Mouse (Mus musculus) forebrain, embryonic 13.5 days (tissue): ENCODE data around the gene Pold3. TPM values are rescaled to one million over a fixed set of nuclear protein-coding genes. Genes with fewer than 3 reads are reported as not detected.

ENCODE experiments used
- ATAC-seq: fragments of 200-750 bp; cut with Nextera tagmentation; 2 replicates; pipeline ENCODE4 v1.8.0; 2017
- H3K27ac ChIP-seq: fragments of 300-500 bp; sonication (generic); 2 replicates; pipeline ENCODE4 v1.5.1; 2015; ENCODE audit warnings: inconsistent platforms, mild to moderate bottlenecking, moderate library complexity
- H3K27me3 ChIP-seq: fragments of 300-500 bp; sonication (generic); 2 replicates; pipeline ENCODE4 v1.6.1; 2015; ENCODE audit warnings: mild to moderate bottlenecking, inconsistent platforms
- H3K36me3 ChIP-seq: fragments of 300-500 bp; sonication (generic); 2 replicates; pipeline ENCODE4 v1.6.1; 2015; ENCODE audit warnings: mild to moderate bottlenecking, inconsistent platforms; ENCODE audit not compliant: poor library complexity, severe bottlenecking
- H3K4me1 ChIP-seq: fragments of 300-500 bp; sonication (generic); 2 replicates; pipeline ENCODE4 v1.6.1; 2015; ENCODE audit warnings: inconsistent platforms
- H3K4me2 ChIP-seq: fragments of 300-500 bp; sonication (generic); 2 replicates; pipeline ENCODE4 v1.6.1; 2015; ENCODE audit warnings: inconsistent platforms, mild to moderate bottlenecking, moderate library complexity
- H3K4me3 ChIP-seq: fragments of 300-500 bp; sonication (generic); 2 replicates; pipeline ENCODE4 v1.5.1; 2015; ENCODE audit warnings: mild to moderate bottlenecking, inconsistent platforms
- H3K9ac ChIP-seq: fragments of 300-500 bp; sonication (generic); 2 replicates; pipeline ENCODE4 v1.6.1; 2015; ENCODE audit warnings: mild to moderate bottlenecking, inconsistent platforms
- H3K9me3 ChIP-seq: fragments of 300-500 bp; sonication (generic); replicated peaks from 2 replicates; pipeline ENCODE4 v1.6.1; 2016; ENCODE audit warnings: inconsistent platforms
- WGBS: fragments of 180-500 bp; shearing (Covaris S2); methylation state at CpG from one replicate; pipeline ENCODE4 v1.1.7; 2015; 5-methylcytosine and 5-hydroxymethylcytosine counted together
- polyA plus RNA-seq: library from polyadenylated mRNA; unstranded; fragments of >200 nt; fragmentation: Nextera tagmentation; extraction: Ambion mirVana; gene quantifications from 2 replicates; pipeline ENCODE4 v1.2.1, GENCODE M21; 2015

Gene Pold3
- polyA plus RNA-seq, 1 experiment from 2014 or later: 71.4 TPM

DNA sequence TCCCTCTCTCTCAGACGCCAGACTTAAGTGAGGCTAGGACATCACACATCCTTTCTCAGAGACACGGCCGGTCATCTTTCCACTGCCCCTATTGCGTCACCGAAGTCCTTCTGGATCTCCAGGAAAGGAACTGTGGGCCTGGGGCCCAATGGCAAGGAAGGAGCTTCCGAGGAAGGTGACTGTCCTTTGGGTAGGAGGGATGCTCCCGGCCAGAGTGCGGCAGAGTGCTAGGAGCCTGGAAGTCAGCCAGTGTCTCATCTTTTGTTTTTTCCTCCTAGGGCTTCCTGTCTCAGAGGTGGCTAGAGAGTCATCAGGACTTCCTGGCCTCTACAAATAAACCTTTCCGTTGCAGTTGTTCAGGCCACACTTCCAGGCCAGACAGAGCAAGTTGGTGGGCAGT, 15.7 kb upstream of the Pold3 start:
- Histone ChIP-seq H3K9ac (no peak overlapping the region), H3K27me3 (no peaks in the 10 kb centered on the region)
- WGBS: 87% methylated on average over 9 of the region's 9 CpGs

DNA sequence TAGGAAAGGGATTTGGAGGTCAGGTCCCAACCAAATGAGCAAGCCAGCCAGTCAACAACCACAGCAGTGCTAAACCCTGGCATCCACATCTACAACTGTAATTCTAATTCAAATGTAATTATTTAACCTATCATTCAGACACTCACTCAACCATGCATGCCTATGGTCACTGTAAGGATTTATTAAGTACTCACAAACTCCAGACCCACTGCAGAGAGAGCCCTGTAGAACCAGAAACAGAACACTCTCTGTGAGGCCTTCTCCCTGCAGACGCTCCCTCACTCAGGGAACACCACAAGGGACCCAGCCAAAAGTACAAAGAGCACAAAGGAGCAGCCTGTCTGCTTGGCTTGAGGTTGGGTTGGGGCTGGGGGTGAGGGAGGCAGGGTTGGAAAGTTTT, 11.0 kb upstream of the Pold3 start:
- no peaks in the 10 kb centered on the region for H3K36me3 ChIP-seq
- H3K4me2 ChIP-seq: no peak overlapping the region
- no peak overlapping the region for H3K27ac ChIP-seq
- H3K9me3 ChIP-seq: no peaks in the 10 kb centered on the region
- ATAC-seq: no peak
- no peaks in the 10 kb centered on the region for H3K27me3 ChIP-seq
- H3K9ac ChIP-seq: no peak overlapping the region
- 63% methylated on average over 1 of the region's 1 CpGs for WGBS
- H3K4me3 ChIP-seq: no peak overlapping the region
- no peaks in the 10 kb centered on the region for H3K4me1 ChIP-seq

More for the DNA sequence above, 15.7 kb upstream of the Pold3 start:
- no peaks in the 10 kb centered on the region for H3K36me3 ChIP-seq
- no peaks in the 10 kb centered on the region for H3K4me1 ChIP-seq
- ATAC-seq: no peak
- no peak overlapping the region for H3K4me3 ChIP-seq
- H3K9me3 ChIP-seq: no peaks in the 10 kb centered on the region
- H3K4me2 ChIP-seq: no peak overlapping the region
- H3K27ac ChIP-seq: no peak overlapping the region

DNA sequence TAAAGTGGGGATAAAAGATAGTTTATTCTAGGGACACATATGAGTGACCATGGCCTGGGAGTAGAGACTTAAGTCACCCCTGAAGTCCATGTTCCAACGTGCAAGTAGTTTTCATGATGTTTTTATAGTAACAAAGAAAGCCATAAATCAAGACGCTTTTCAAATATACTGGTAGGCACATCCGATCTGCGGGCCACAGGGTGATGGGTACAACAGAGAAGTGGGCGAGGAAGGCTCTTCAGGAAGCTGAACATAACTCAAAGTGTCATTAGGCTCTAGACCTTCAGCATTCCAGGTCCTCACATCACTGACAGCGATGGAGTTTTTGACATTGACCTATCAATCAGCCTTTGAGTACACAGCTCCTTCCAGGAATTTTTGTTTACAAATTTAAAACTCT, 9.2 kb upstream of the Pold3 start:
- Histone ChIP-seq H3K27ac (no peak overlapping the region), H3K9me3 (no peaks in the 10 kb centered on the region), H3K4me1 (no peaks in the 10 kb centered on the region), H3K4me2 (no peak overlapping the region), H3K36me3 (no peaks in the 10 kb centered on the region), H3K9ac (no peak overlapping the region), H3K4me3 (no peak overlapping the region), H3K27me3 (no peaks in the 10 kb centered on the region)
- WGBS: 83% methylated on average over 6 of the region's 6 CpGs
- no peak for ATAC-seq

DNA sequence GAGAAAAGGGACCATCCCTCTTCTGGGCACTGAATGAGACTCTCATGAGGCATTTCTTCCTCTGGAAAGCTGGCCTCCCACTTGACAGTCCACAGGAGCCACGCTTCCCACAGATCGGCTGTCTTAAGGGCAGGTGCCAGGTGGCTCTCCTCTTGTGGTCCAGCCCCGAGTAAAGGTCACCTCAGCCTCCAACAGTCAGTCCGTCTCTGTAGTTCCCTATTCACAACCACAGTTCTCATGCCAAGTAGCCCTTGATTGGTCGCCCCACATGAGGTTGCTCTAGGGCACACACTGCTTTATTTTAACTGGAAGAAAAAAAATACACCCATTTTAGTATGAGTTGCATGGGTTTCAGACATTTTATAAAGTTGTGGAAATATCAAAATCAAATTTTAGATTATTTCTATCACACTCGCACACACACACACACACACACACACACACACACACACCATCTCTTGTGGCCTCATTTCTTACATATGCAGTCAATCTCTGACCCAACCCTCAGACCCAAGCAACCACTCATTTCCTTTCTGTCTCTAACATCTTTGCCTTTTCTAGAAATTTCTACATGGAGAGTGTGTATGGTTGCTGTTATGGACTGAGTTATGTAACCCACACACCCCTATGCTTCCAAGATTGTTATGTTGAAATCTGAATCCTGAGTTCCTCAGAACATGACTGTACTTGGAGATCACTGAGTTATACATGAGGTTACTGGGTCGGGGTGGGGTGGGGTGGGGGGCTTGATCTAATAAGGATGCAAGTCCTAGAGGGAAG, 7.1 kb upstream of the Pold3 start:
- no peak overlapping the region for H3K4me2 ChIP-seq
- no peak overlapping the region for H3K4me3 ChIP-seq
- no peaks in the 10 kb centered on the region for H3K27me3 ChIP-seq
- no peak overlapping the region for H3K27ac ChIP-seq
- no peaks in the 10 kb centered on the region for H3K36me3 ChIP-seq
- no peaks in the 10 kb centered on the region for H3K9me3 ChIP-seq
- no peak overlapping the region for H3K9ac ChIP-seq
- WGBS: 88% methylated on average over 7 of the region's 7 CpGs
- H3K4me1 ChIP-seq: no peaks in the 10 kb centered on the region
- ATAC-seq: no peak

DNA sequence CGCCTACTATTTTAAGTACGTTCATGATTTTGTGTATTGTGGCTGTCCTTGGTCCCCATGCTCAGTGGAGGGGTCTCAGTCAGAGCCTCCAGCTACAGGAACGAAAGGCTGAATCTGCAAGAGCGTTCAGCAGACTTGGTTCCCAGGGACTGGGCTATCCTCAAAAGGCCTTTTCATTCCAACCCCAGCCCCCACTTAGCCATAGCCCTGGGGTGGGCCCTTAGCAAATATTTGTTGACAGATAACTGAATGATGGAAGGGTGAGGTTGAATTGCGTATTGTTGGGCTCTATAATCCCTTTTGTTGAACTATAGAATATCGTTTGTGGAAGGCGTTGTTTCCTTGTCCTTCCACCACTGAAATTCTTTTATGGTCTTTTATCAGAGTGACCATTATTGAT, 5.1 kb upstream of the Pold3 start:
- H3K4me1 ChIP-seq: 0 out of 2 replicates have a peak, but pooled peaks cover 7% of the 10 kb centered on the region
- H3K27ac ChIP-seq: no peak overlapping the region
- H3K4me2 ChIP-seq: no peak overlapping the region
- 74% methylated on average over 7 of the region's 7 CpGs for WGBS
- H3K4me3 ChIP-seq: no peak overlapping the region
- no peaks in the 10 kb centered on the region for H3K27me3 ChIP-seq
- ATAC-seq: no peak
- H3K9ac ChIP-seq: no peak overlapping the region
- no peaks in the 10 kb centered on the region for H3K9me3 ChIP-seq
- no peaks in the 10 kb centered on the region for H3K36me3 ChIP-seq

DNA sequence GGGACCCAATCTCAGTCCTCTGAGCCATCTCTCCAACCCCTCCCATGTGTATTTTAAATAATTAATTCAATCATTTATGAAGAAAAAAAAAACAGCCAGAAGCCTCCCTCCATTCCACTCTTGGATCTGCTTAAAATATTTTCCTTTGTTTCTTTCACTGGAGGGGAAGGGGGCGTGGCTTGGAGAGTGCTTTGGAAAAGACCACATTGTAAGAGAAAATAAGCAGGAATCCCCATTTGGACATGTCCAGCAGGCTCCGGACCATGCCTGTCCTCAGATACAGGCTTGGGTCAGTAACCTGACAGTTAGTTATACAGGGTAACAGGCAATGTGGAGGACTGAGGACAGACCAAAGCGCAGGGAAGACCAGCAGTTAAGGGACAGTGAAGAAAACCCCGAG, 3.8 kb upstream of the Pold3 start:
- H3K4me3 ChIP-seq: no peak overlapping the region
- no peaks in the 10 kb centered on the region for H3K9me3 ChIP-seq
- H3K4me2 ChIP-seq: no peak overlapping the region
- no peak for ATAC-seq
- H3K4me1 ChIP-seq: peaks cover 13% of the 10 kb centered on the region
- H3K36me3 ChIP-seq: no peaks in the 10 kb centered on the region
- H3K27me3 ChIP-seq: no peaks in the 10 kb centered on the region
- H3K9ac ChIP-seq: no peak overlapping the region
- H3K27ac ChIP-seq: no peak overlapping the region
- WGBS: 71% methylated on average over 4 of the region's 4 CpGs

DNA sequence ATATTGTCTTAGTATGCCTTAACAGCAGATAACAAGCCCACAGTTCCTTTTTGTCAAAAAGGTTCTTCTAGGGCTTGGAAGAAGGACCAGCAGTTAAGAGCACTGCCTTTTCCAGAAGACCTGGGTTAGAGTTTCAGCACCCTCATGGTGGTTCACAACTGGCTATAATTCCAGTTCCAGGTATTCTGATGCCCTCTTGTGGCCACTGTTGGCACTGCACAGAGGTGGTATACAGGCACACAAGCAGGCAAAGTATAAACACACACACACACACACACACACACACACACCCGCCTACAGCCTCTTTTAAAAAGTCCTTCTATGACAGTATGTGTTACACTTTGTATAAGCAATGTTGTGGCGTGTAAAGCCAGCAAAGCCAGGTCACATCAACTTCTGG, 2.8 kb upstream of the Pold3 start:
- WGBS: 79% methylated on average over 2 of the region's 2 CpGs
- no peaks in the 10 kb centered on the region for H3K27me3 ChIP-seq
- H3K4me3 ChIP-seq: no peak overlapping the region
- no peak for ATAC-seq
- no peak overlapping the region for H3K4me2 ChIP-seq
- H3K27ac ChIP-seq: no peak overlapping the region
- no peaks in the 10 kb centered on the region for H3K9me3 ChIP-seq
- no peak overlapping the region for H3K9ac ChIP-seq
- 0 out of 2 replicates have a peak, but pooled peaks cover under 1% of the 10 kb centered on the region for H3K36me3 ChIP-seq
- peaks cover 20% of the 10 kb centered on the region for H3K4me1 ChIP-seq

DNA sequence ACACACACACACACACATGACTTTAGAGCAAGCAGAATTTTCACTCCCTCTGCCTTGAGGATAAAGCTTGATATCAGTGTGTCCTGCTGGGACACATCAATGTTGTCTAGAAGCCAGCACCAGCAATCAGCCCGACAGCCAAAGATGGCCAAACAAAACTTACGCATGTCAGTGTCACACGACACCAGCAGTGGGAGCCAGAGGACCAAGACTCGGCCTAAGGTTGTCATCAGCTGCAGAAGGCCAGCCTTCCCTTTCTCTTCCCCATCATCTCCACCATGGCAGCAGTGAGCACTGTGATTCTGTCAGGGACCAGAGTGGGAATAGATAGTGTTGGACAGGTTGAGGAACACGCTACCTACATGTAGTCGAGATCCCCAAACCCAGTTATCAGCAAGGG, 2.1 kb upstream of the Pold3 start:
- H3K27me3 ChIP-seq: no peaks in the 10 kb centered on the region
- WGBS: 58% methylated on average over 6 of the region's 6 CpGs
- no peak overlapping the region for H3K9ac ChIP-seq
- no peak for ATAC-seq
- no peaks in the 10 kb centered on the region for H3K9me3 ChIP-seq
- H3K4me3 ChIP-seq: no peak overlapping the region
- peaks cover 20% of the 10 kb centered on the region for H3K4me1 ChIP-seq
- peaks cover 7% of the 10 kb centered on the region for H3K36me3 ChIP-seq
- H3K27ac ChIP-seq: no peak overlapping the region
- H3K4me2 ChIP-seq: no peak overlapping the region

DNA sequence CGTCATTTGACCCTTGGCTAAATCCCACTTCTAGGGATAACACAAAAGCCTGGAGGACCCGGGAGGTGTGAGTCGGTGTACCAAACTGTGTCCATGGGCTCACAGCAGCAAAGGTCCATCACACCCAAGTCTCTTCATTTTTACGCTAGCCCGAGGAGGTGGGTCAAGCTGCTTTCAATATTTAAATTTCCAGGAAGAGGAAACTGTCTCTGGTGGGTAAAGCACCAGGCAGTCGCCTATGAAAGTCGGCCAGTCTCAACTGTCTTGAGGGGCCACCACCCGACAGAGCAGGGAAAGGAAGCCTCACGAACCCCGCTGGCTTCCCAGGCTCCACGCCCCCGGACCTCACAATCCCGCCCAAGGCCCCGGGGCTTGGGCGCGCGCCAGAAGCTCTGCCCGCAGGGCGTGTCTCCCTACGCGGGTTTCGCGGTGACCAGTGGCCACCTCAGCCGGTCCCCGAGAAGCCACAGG, 539 bp downstream of the Pold3 start:
- Histone ChIP-seq H3K27me3 (no peaks in the 10 kb centered on the region), H3K9me3 (no peaks in the 10 kb centered on the region), H3K27ac (peak overlapping the region; percentile 75), H3K9ac (peak overlapping the region; percentile 92), H3K4me1 (peaks cover 20% of the 10 kb centered on the region), H3K4me3 (peak overlapping the region; percentile 97), H3K4me2 (peak overlapping the region; percentile 67), H3K36me3 (peaks cover 33% of the 10 kb centered on the region)
- 0% methylated on average over 25 of the region's 25 CpGs for WGBS
- peak; percentile 58 for ATAC-seq

DNA sequence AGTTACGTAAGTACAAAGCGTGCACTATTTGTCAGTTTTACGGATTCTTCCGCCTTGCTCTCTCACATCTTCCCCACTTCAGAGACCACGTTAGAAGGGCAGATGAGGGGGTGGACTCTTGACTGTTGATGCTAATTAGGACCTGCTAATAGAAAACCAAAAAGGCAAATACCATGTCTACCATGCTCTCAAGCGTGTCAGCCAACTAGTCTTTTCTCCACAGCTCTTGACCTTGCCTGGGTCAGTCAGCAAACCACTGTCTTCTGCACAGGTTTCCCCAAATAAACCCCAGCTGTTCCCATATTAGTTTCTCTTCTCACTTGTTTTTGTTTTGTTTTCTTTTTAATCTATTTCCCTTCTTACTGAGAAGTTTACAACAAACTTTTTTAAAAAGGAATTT, 7.1 kb downstream of the Pold3 start:
- H3K9me3 ChIP-seq: no peaks in the 10 kb centered on the region
- H3K9ac ChIP-seq: no peak overlapping the region
- H3K4me1 ChIP-seq: no peaks in the 10 kb centered on the region
- WGBS: 88% methylated on average over 6 of the region's 6 CpGs
- H3K4me2 ChIP-seq: no peak overlapping the region
- H3K36me3 ChIP-seq: peaks cover 72% of the 10 kb centered on the region
- no peak overlapping the region for H3K4me3 ChIP-seq
- no peaks in the 10 kb centered on the region for H3K27me3 ChIP-seq
- H3K27ac ChIP-seq: no peak overlapping the region
- ATAC-seq: no peak

DNA sequence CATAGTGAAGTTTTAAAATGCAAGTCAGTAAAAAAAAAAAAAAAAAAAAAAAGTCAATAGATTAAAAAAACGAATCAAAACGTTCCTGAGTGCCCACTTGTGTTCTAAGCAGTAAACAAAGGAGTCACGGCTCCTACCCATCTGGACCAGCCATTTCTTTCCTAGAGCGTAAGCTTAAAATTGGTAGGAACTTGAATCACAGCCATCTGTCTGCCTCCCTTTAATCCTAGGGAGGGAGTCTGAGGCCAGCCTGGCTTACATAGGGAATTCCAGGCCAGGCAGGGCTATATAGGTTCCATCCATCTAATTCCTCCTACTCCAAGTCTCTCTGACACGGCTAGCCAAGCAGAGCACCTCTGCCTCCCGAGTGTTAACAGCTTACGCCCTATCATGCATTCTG, 7.5 kb downstream of the Pold3 start:
- no peak overlapping the region for H3K4me3 ChIP-seq
- H3K4me2 ChIP-seq: no peak overlapping the region
- peaks cover 68% of the 10 kb centered on the region for H3K36me3 ChIP-seq
- H3K27ac ChIP-seq: no peak overlapping the region
- WGBS: 84% methylated on average over 7 of the region's 7 CpGs
- H3K4me1 ChIP-seq: no peaks in the 10 kb centered on the region
- no peaks in the 10 kb centered on the region for H3K9me3 ChIP-seq
- no peak for ATAC-seq
- no peaks in the 10 kb centered on the region for H3K27me3 ChIP-seq
- H3K9ac ChIP-seq: no peak overlapping the region

DNA sequence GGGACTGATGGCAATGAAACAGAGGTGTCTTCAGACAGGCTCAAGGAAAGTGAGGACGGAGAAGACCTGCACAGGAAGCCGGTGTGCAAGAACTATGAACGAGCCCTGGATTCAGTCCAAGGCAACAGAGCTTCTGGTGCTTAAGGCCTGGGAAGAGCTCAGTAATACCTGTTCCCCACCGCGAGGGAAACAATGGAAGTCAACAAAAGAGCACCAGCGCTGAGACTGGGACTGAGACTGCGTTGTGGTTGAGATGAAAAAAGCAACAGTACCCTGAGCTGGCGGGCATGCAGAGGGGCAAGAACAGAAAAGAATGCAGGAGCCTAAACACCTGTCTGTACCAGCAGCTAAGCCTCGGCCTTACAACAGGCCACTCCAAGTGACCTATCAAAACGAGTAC, 9.9 kb downstream of the Pold3 start:
- no peak overlapping the region for H3K9ac ChIP-seq
- H3K36me3 ChIP-seq: peaks cover 55% of the 10 kb centered on the region
- no peaks in the 10 kb centered on the region for H3K9me3 ChIP-seq
- ATAC-seq: no peak
- no peak overlapping the region for H3K4me2 ChIP-seq
- H3K27me3 ChIP-seq: no peaks in the 10 kb centered on the region
- no peaks in the 10 kb centered on the region for H3K4me1 ChIP-seq
- H3K27ac ChIP-seq: no peak overlapping the region
- 61% methylated on average over 10 of the region's 10 CpGs for WGBS
- no peak overlapping the region for H3K4me3 ChIP-seq

DNA sequence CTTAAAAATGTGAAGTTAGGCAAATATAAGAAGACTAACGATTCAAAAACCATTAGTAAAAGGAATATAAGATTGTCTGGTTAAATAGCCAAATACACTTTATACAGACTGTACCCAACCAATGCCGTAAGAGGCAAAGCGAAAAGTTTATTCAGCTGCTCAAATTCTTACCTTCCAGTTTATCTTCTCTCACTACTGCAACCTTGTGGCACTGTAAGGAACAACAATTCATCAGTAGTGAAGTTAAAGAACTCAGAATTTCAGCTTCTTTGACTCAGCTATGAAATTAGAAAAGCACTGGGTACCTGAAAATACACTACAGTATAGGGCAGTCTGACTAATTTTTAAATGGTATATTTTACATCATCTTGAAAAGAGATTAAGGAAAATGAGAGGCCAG, 13.0 kb downstream of the Pold3 start:
- H3K27ac ChIP-seq: no peak overlapping the region
- ATAC-seq: no peak
- H3K9me3 ChIP-seq: no peaks in the 10 kb centered on the region
- no peaks in the 10 kb centered on the region for H3K27me3 ChIP-seq
- H3K4me2 ChIP-seq: no peak overlapping the region
- no peak overlapping the region for H3K4me3 ChIP-seq
- no peaks in the 10 kb centered on the region for H3K4me1 ChIP-seq
- 87% methylated on average over 3 of the region's 3 CpGs for WGBS
- H3K36me3 ChIP-seq: peaks cover 64% of the 10 kb centered on the region
- H3K9ac ChIP-seq: no peak overlapping the region
